Comparison of ENCODE assay signal across 22 mouse cellular contexts in genomic region chr2:170007426-170007958, GRCm38 (mm10).
DNase-seq lines count a peak whose midpoint lies in the region; ATAC-seq and TF ChIP-seq lines count a peak whose summit lies in the region.
"Had no signal": no experiment of that assay in that cellular context is flagged by ENCODE, and none has a peak within 500 bp of the region (broad histone marks: within the 10 kb centered on the region; RNA-seq: fewer than 3 reads in every experiment).

No protein-coding gene starts in this region.

- no peak for TF ChIP-seq CTCF in lung, embryonic 14.5 days (IDR thresholded peaks at IDR 0.05; ENCODE audit: low read depth)

- H3K4me3 ChIP-seq in lung, embryonic 14.5 days (ENCODE audit: low read depth, low read length): no peak overlapping the region
- H3K4me3 ChIP-seq: embryonic facial prominence, embryonic 10.5 days; forebrain, embryonic 13.5 days; heart, embryonic 13.5 days; hindbrain, embryonic 15.5 days; layer of hippocampus, adult 2 months; midbrain, embryonic 13.5 days; neural tube, embryonic 13.5 days had no signal

- no peak overlapping the region for H3K4me2 ChIP-seq in lung, embryonic 14.5 days
- H3K4me2 ChIP-seq: forebrain, embryonic 13.5 days; heart, embryonic 13.5 days; hindbrain, embryonic 15.5 days; liver, embryonic 11.5 days; midbrain, embryonic 13.5 days; neural tube, embryonic 13.5 days had no signal

- no peak for ATAC-seq in lung, embryonic 14.5 days (ENCODE audit: insufficient read depth)
- ATAC-seq: forebrain, embryonic 13.5 days; intestine, embryonic 16.5 days; midbrain, embryonic 13.5 days had no signal

- no peaks in the 10 kb centered on the region for H3K27me3 ChIP-seq in lung, embryonic 14.5 days (ENCODE audit: insufficient read depth, low read length)
- H3K27me3 ChIP-seq: heart, embryonic 13.5 days; hindbrain, embryonic 15.5 days; midbrain, embryonic 13.5 days; neural tube, embryonic 13.5 days had no signal

- H3K4me1 ChIP-seq in lung, embryonic 14.5 days (ENCODE audit: insufficient read depth): 0 out of 2 replicates have a peak, but pooled peaks cover 5% of the 10 kb centered on the region

- DNase-seq in adrenal gland, adult 2 months: peak; percentile 57
- no peak for DNase-seq in adrenal gland, postnatal 25 days
- DNase-seq in kidney, adult 11 months: peak; percentile 14
- no peak for DNase-seq in kidney, postnatal 10 days
- peak; percentile 70 for DNase-seq in lung, embryonic 14.5 days
- DNase-seq in lung, postnatal 25 days (ENCODE audit: low spot score): no peak
- peak; percentile 12 for DNase-seq in lung, postnatal 36 days
- no peak for DNase-seq in layer of hippocampus, postnatal 14 days (ENCODE audit: low spot score in 2 of 2)
- DNase-seq: adrenal gland, postnatal 10 days; cerebellum, adult 8-10 months; heart, postnatal 4 days; right cerebral cortex, adult 18-20 months; thymus, postnatal 25 days had no signal

- no peak overlapping the region for H3K9ac ChIP-seq in lung, embryonic 14.5 days
- H3K9ac ChIP-seq: forebrain, embryonic 13.5 days; heart, embryonic 13.5 days; hindbrain, embryonic 15.5 days; midbrain, embryonic 13.5 days; neural tube, embryonic 13.5 days had no signal

- no peaks in the 10 kb centered on the region for H3K36me3 ChIP-seq in lung, embryonic 14.5 days (ENCODE audit: insufficient read depth)
- H3K36me3 ChIP-seq: embryonic facial prominence, embryonic 10.5 days; heart, embryonic 13.5 days; hindbrain, embryonic 15.5 days; neural tube, embryonic 13.5 days had no signal

- H3K27ac ChIP-seq in lung, embryonic 14.5 days (ENCODE audit: low read depth): no peak overlapping the region; the same call in 1 of the 2 replicates
- H3K27ac ChIP-seq: forebrain, embryonic 13.5 days; heart, embryonic 13.5 days; hindbrain, embryonic 15.5 days; layer of hippocampus, adult 2 months; midbrain, embryonic 13.5 days; neural tube, embryonic 13.5 days had no signal

- no peaks in the 10 kb centered on the region for H3K9me3 ChIP-seq in lung, embryonic 14.5 days (ENCODE audit: low read depth, low read length)
- H3K9me3 ChIP-seq: forebrain, embryonic 13.5 days; hindbrain, embryonic 15.5 days had no signal

- 72% methylated on average over 6 of the region's 6 CpGs for WGBS in lung, embryonic 14.5 days

Comparison
In these comparisons a context has a peak if more than half of its experiments do, and no peak if none do; other contexts are left out.
1. DNase-seq: peak in adrenal gland, adult 2 months (single experiment), kidney, adult 11 months (single experiment), lung, embryonic 14.5 days (single experiment) and lung, postnatal 36 days (single experiment); none in adrenal gland, postnatal 25 days (single experiment), kidney, postnatal 10 days (single experiment), lung, postnatal 25 days (single experiment) and layer of hippocampus, postnatal 14 days (0 of 2).